Comparison of ENCODE assay signal across 12 mouse cellular contexts in the genomic region with DNA sequence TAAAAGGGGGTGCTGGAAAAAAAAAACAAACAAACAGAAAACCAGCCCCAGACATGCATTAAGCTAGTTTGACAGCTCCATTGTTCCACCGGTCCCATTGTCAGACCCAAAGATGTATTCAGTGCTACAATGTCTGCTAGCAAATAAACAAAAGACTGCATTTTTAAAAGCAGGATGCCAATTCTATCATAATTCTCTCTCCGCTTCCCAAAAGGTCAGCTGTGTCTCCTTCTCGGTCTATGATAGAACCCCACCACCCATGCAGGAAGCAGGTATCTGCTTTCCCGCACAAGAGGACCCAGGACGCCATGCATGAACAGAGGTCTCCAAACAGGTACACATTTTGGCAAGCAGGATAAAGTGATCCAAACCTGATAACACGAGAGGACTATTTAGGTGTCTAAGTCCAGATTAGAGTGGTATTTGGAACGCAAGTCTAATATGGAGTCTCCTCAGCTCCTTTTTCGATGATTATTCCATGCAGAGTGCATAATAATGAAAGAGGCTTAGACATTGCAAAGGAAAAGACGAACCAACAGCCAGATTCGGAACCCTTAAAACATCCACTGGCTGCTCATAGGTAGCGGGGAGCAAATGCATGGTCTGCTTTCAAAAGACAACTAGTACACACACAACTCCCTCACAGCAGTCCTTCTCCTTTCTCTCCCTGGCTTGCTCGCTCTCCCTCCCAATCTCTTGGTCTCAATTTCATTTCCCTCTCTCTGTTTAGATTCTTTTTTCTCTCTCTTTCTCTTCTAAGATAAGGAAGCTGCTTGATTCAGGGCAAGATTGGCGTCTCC.
DNase-seq lines count a peak whose midpoint lies in the region; ATAC-seq lines count a peak whose summit lies in the region.
"Had no signal": no experiment of that assay in that cellular context is flagged by ENCODE, and none has a peak within 500 bp of the region (broad histone marks: within the 10 kb centered on the region; RNA-seq: fewer than 3 reads in every experiment).

No protein-coding gene starts in this region.

- H3K27me3 ChIP-seq in embryonic facial prominence, embryonic 10.5 days (replicated peaks; ENCODE audit: low read depth, poor library complexity, severe bottlenecking), result no peaks in the 10 kb centered on the region
- no peaks in the 10 kb centered on the region for H3K27me3 ChIP-seq in hindbrain, embryonic 11.5 days (ENCODE audit: control insufficient read depth, insufficient read depth, low read length)
- H3K27me3 ChIP-seq in neural tube, embryonic 12.5 days (replicated peaks), result no peaks in the 10 kb centered on the region

- peak overlapping the region; percentile 66 for H3K9ac ChIP-seq in hindbrain, embryonic 11.5 days (ENCODE audit: low read depth, low read length)
- peak overlapping the region; percentile 48 for H3K9ac ChIP-seq in neural tube, embryonic 12.5 days

- peaks cover 13% of the 10 kb centered on the region for H3K4me1 ChIP-seq in embryonic facial prominence, embryonic 10.5 days
- no peaks in the 10 kb centered on the region for H3K4me1 ChIP-seq in hindbrain, embryonic 11.5 days (replicated peaks; ENCODE audit: control insufficient read depth, insufficient read depth, low read length)
- H3K4me1 ChIP-seq in neural tube, embryonic 12.5 days, result peaks cover 9% of the 10 kb centered on the region

- WGBS in embryonic facial prominence, embryonic 10.5 days, result 59% methylated on average over 13 of the region's 13 CpGs
- 29% methylated on average over 13 of the region's 13 CpGs for WGBS in hindbrain, embryonic 11.5 days
- WGBS in neural tube, embryonic 12.5 days, result 35% methylated on average over 13 of the region's 13 CpGs

- H3K4me2 ChIP-seq in hindbrain, embryonic 11.5 days (replicated peaks; ENCODE audit: low read depth, low read length), result peak overlapping the region; percentile 52
- peak overlapping the region; percentile 59 for H3K4me2 ChIP-seq in neural tube, embryonic 12.5 days (replicated peaks)
- H3K4me2 ChIP-seq: liver, embryonic 11.5 days had no signal

- H3K9me3 ChIP-seq in embryonic facial prominence, embryonic 10.5 days, result no peaks in the 10 kb centered on the region
- no peaks in the 10 kb centered on the region for H3K9me3 ChIP-seq in hindbrain, embryonic 11.5 days (ENCODE audit: control insufficient read depth, low read length)
- no peaks in the 10 kb centered on the region for H3K9me3 ChIP-seq in neural tube, embryonic 12.5 days
- H3K9me3 ChIP-seq: heart, embryonic 10.5 days had no signal

- ATAC-seq in frontal cortex, adult (ENCODE audit: low TSS enrichment), result peak; percentile 69; the same call in 1 of the 2 replicates
- ATAC-seq in hindbrain, embryonic 11.5 days (ENCODE audit: low FRiP score), result peak; percentile 44; the same call in 1 of the 2 replicates
- ATAC-seq in neural tube, embryonic 12.5 days (ENCODE audit: low FRiP score, low read depth), result peak; percentile 64; the same call in 1 of the 2 replicates
- ATAC-seq: inflammation-experienced regulatory T-cells, adult 6 months had no signal

- H3K27ac ChIP-seq in embryonic facial prominence, embryonic 10.5 days (replicated peaks), result peak overlapping the region; percentile 75
- H3K27ac ChIP-seq in hindbrain, embryonic 11.5 days (ENCODE audit: low read depth, low read length), result peak overlapping the region; percentile 77
- peak overlapping the region; percentile 28; the same call in 1 of the 2 replicates for H3K27ac ChIP-seq in neural tube, embryonic 12.5 days
- H3K27ac ChIP-seq: heart, embryonic 10.5 days had no signal

- peak overlapping the region; percentile 49 for H3K4me3 ChIP-seq in embryonic facial prominence, embryonic 10.5 days
- H3K4me3 ChIP-seq in hindbrain, embryonic 11.5 days (ENCODE audit: low read depth, low read length), result peak overlapping the region; percentile 51
- peak overlapping the region; percentile 43 for H3K4me3 ChIP-seq in neural tube, embryonic 12.5 days
- H3K4me3 ChIP-seq: heart, embryonic 10.5 days had no signal

- no peak for DNase-seq in frontal cortex, postnatal 25 days (ENCODE audit: low spot score in 2 of 2)
- no peak for DNase-seq in embryonic facial prominence, embryonic 10.5 days (ENCODE audit: low spot score)
- peak; percentile 48 for DNase-seq in hindbrain, embryonic 11.5 days (ENCODE audit: low spot score)
- DNase-seq in adrenal gland, postnatal 14 days, result no peak
- no peak for DNase-seq in spleen, postnatal 14 days (ENCODE audit: low spot score in 2 of 2)
- DNase-seq in kidney, adult 9 months, result no peak
- DNase-seq: right cerebral cortex, postnatal 25 days had no signal

- no peaks in the 10 kb centered on the region for H3K36me3 ChIP-seq in embryonic facial prominence, embryonic 10.5 days (replicated peaks)
- H3K36me3 ChIP-seq in hindbrain, embryonic 11.5 days (ENCODE audit: control insufficient read depth, insufficient read depth, low read length), result no peaks in the 10 kb centered on the region
- H3K36me3 ChIP-seq in neural tube, embryonic 12.5 days, result no peaks in the 10 kb centered on the region
- H3K36me3 ChIP-seq: heart, embryonic 10.5 days had no signal
